Mouse (Mus musculus): ENCODE measurements around the gene Cenpu.
"Not testable (repeated sequence)": the region's sequence is repeated elsewhere in the genome, so short reads cannot be mapped to it uniquely, and the experiment has no call there.

Cenpu gene

GRCm38 (mm10) chr8:46551029-46551428 is 799 bp upstream of the Cenpu start:
- peak; percentile 16 for DNase-seq

GRCm38 (mm10) chr8:46552441-46552765 is 575 bp downstream of the Cenpu start:
- DNase-seq: peak; percentile 31

GRCm38 (mm10) chr8:46559428-46559827 is 7.6 kb downstream of the Cenpu start:
- DNase-seq: no peak

- DNase-seq: no peak
These were observed 10.5 kb downstream of the Cenpu start for GRCm38 (mm10) chr8:46562333-46562732.

GRCm38 (mm10) chr8:46566914-46567529 is 15.2 kb downstream of the Cenpu start:
- no peak for DNase-seq

GRCm38 (mm10) chr8:46567946-46568345 is 16.1 kb downstream of the Cenpu start:
- no peak for DNase-seq

- no peak for DNase-seq
These were observed 17.1 kb downstream of the Cenpu start for GRCm38 (mm10) chr8:46568942-46569341.

GRCm38 (mm10) chr8:46569659-46570441 is 18.0 kb downstream of the Cenpu start:
- DNase-seq: no peak

- no peak for DNase-seq
These were observed 18.8 kb downstream of the Cenpu start for GRCm38 (mm10) chr8:46570673-46571072.

GRCm38 (mm10) chr8:46573446-46573845 is 21.6 kb downstream of the Cenpu start:
- DNase-seq: no peak

GRCm38 (mm10) chr8:46573964-46574363 is 22.1 kb downstream of the Cenpu start:
- no peak for DNase-seq

- no peak for DNase-seq
These were observed 27.0 kb downstream of the Cenpu start for GRCm38 (mm10) chr8:46578794-46579193.

GRCm38 (mm10) chr8:46584328-46584727 is 32.5 kb downstream of the Cenpu start:
- DNase-seq: not testable (repeated sequence)

GRCm38 (mm10) chr8:46585576-46585975 is 33.7 kb downstream of the Cenpu start:
- DNase-seq: no peak

- no peak for DNase-seq
These were observed 36.1 kb downstream of the Cenpu start for GRCm38 (mm10) chr8:46587911-46588310.

- no peak for DNase-seq
These were observed 36.8 kb downstream of the Cenpu start for GRCm38 (mm10) chr8:46588663-46589062.

- DNase-seq: peak; percentile 10
These were observed 41.2 kb downstream of the Cenpu start for GRCm38 (mm10) chr8:46593067-46593466.

- peak; percentile 11 for DNase-seq
These were observed 41.9 kb downstream of the Cenpu start for GRCm38 (mm10) chr8:46593772-46594171.

- DNase-seq: no peak
These were observed 43.8 kb downstream of the Cenpu start for GRCm38 (mm10) chr8:46595593-46595992.

GRCm38 (mm10) chr8:46596530-46596929 is 44.7 kb downstream of the Cenpu start:
- DNase-seq: no peak

- DNase-seq: no peak
These were observed 45.6 kb downstream of the Cenpu start for GRCm38 (mm10) chr8:46597411-46597810.

GRCm38 (mm10) chr8:46598114-46598513 is 46.3 kb downstream of the Cenpu start:
- DNase-seq: no peak

GRCm38 (mm10) chr8:46598753-46599152 is 46.9 kb downstream of the Cenpu start:
- DNase-seq: no peak

GRCm38 (mm10) chr8:46599314-46599904 is 47.6 kb downstream of the Cenpu start:
- DNase-seq: no peak

Data from cerebellum, adult 8-10 months (tissue).